Mouse (Mus musculus): ENCODE measurements around the gene Ptprj. TPM values are rescaled to one million over a fixed set of nuclear protein-coding genes. Genes with fewer than 3 reads are reported as not detected.
"Not testable (repeated sequence)": the region's sequence is repeated elsewhere in the genome, so short reads cannot be mapped to it uniquely, and the experiment has no call there.

Ptprj gene
- total RNA-seq, 2 experiments from 2014 or later, result 15.0 to 18.1 TPM

DNA sequence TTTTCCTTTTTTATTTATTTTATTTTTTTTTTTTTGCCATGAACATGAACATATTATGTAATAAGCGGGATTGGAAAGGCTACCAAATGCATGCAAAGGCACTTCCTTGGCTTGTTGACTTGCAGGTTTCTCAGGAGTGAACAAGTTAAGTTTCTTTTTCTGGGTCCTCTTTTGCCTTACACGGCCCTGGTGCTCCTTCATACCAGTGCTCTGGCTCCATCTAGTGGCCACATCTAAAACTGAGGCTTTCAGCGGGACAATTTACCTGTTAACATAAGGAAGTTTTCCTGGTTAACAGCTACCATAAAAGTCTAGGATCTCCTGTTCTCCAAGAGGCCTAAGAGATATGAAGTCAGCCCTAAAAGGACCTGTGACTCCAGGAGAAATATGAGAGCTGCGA is 150.7 kb downstream of the Ptprj start:
- not testable (repeated sequence) for DNase-seq (ENCODE audit: low spot score in 2 of 2)

DNA sequence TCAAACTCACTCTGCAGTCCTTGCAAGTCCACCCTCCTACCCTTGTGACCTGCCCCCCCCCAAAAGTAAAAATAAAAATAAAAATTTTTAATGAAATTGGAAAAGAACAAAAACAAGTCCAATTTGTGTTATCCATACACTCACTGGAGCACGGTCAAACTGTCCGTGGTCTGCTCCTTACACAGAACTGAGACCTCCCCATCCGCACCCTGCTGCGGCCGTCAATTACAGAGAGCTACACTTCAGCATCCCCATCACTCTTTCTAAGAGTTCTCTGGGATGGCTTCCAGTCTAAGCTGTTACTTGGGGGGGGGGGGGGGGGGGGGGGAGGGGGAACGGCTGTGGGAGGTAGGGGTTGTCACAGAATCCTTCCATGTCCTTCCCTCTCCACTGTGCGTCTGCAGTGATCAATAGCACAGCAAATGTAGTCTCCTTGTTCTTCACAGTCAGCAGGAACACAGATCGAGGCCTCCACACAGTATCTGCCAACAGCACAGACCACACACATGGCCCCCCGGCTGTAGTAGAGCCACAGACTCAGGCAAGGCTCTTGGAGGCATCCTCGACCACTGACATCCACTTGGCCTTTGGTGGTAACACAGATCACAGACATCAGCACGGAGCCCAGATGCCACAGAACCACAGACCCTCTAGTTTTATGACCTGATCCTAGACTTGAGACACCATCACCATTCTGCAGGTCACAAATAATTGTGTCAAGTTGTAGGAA is 151.3 kb downstream of the Ptprj start:
- DNase-seq (ENCODE audit: low spot score in 2 of 2), result not testable (repeated sequence)

DNA sequence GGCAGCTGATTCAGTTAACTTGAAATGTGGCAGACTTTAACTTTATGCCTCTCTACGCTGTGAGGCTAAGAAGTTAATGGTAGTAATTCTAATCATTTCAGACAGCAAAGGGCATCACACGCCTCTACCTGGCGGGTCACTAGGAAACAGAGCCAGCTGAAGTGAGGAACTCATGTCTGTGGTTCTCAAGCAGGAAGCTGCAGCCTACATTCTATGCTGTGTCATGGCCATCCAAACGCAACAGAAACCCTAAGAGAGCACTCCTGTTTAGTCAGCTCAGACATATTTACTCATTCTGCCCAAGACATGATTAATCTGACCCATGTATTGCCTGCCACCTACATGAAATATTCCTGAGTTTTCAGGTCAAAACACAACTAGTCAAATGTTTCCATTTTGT is 155.5 kb downstream of the Ptprj start:
- DNase-seq (ENCODE audit: low spot score in 2 of 2), result not testable (repeated sequence)

DNA sequence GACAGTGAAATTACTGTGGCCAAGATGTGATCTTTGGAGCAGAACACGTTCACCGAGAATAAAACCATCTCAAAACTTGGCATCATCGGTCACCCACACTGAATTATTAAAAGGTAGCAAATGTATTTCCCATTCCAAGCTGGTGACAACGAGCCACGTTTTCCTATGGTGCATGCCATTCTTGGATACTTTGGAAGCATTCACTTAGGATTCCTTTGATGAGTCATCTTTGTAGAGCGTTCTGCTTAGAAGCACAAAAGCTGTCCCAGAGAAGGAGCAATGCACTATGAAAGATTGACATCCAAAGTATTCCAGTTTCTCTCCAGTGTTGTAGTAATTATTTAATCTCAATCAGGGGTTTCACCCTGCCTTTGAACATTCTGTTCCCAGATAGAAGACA is 158.2 kb downstream of the Ptprj start:
- DNase-seq (ENCODE audit: low spot score in 2 of 2), result not testable (repeated sequence)

DNA sequence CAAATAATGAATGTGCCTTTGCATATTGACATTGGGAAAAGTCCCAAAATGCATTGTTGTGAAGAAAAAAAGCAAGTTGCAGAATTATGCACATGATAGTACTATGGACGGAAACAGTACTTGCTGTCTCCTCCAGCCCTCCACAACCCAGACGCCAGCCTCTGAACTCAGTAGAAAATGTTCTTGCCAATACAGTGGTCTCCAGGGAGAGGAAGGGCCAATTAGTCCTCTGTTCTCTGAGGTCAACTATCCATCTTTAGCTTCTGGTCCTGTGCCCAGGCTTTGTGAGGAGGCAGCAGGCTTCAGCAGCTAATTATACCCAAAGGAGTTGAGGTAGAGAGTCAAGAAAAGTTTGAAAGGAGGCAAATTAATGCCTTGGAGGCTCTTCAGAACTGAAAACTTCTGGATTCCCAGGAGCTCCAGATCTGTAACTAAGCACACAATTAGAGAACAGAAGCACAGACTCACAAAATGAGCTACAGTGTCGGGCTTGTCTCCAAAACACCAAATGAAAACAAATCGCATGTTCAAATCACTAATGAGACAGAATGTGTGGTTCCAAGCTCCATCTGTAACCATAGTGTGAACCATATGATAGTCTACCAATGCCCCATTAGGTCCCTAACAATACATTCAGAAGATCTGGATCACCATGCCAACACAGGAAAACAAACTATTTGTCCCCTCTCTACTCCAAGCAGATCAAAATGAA is 166.2 kb downstream of the Ptprj start:
- not testable (repeated sequence) for DNase-seq (ENCODE audit: low spot score in 2 of 2)

DNA sequence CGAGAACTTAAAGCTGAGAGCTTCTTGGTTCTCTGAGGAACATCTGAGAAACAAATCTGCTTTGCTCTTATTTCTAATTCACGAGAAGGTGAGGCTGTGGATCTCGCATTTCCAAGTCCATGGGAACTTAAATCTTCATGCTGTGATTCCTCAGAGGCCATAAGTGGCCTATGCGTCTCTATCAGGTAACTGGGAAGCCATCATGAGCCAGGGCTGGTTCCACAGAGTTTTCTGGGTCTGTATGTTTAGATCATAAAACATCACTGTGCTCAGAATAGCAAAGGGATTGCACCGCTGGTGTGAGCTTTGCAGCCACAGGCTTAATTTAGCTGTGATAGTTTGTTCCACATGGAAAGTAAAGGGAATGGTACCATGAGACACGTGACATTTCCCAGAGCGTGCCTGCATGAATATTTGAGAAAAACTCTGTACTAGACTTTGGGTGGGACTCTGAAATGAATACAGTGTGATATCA is 181.8 kb downstream of the Ptprj start, which contains the start of gene Olfr1274-ps:
Gene Olfr1274-ps, plus strand, starts transcription at position 51 of the 475 bp plus-strand sequence.
- not testable (repeated sequence) for DNase-seq (ENCODE audit: low spot score in 2 of 2)

Other genes starting within 250 kb of the Ptprj start
- gene Olfr1274-ps, start 182.0 kb downstream of the Ptprj start, total RNA-seq (2021), result not detected
- gene Nup160, start 96.6 kb upstream of the Ptprj start, total RNA-seq (2021), result 10 to 100 TPM; 13.2 to 14.7 TPM
- 10 to 100 TPM; 37.9 to 50.1 TPM for gene Fnbp4, start 164.7 kb upstream of the Ptprj start, total RNA-seq (2021)
- 1 to 10 TPM in 1 of 2 experiments, under 1 TPM in 1; 0.93 to 1.1 TPM for gene Agbl2, start 202.1 kb upstream of the Ptprj start, total RNA-seq (2021)